Mouse (Mus musculus) ES-E14 (cell line): ENCODE data around the gene Sirt4.

Experiments
- CHD2 ChIP-seq: IDR thresholded peaks from 2 replicates; pipeline ENCODE4 v1.6.1; 2014; ENCODE audit warnings: mild to moderate bottlenecking, low read depth, low read length, inconsistent platforms
- MAFK ChIP-seq: IDR thresholded peaks from 2 replicates; pipeline ENCODE4 v1.6.1; 2014; ENCODE audit warnings: mild to moderate bottlenecking, low read depth, low read length, inconsistent platforms; ENCODE audit not compliant: insufficient read depth

- TF ChIP-seq MAFK (no peak), CHD2 (no peak)
Measured at GRCm38 (mm10) chr5:115517501-115517900, 33.0 kb upstream of the Sirt4 start.
